Mouse (Mus musculus) liver, adult 2 months (tissue): ENCODE results near the gene Grn.

Experiments used
- CTCF ChIP-seq: fragments of 200-500 bp; IDR thresholded peaks from 2 replicates; pipeline ENCODE4 v1.5.1; 2011; ENCODE audit warnings: low read depth, low read length, control low read depth
- POLR2A ChIP-seq: fragments of 200-500 bp; IDR thresholded peaks from 2 replicates; pipeline ENCODE4 v1.6.1; 2011; ENCODE audit warnings: low read length, control low read depth; ENCODE audit not compliant: insufficient read depth; ENCODE audit errors: extremely low read depth

DNA sequence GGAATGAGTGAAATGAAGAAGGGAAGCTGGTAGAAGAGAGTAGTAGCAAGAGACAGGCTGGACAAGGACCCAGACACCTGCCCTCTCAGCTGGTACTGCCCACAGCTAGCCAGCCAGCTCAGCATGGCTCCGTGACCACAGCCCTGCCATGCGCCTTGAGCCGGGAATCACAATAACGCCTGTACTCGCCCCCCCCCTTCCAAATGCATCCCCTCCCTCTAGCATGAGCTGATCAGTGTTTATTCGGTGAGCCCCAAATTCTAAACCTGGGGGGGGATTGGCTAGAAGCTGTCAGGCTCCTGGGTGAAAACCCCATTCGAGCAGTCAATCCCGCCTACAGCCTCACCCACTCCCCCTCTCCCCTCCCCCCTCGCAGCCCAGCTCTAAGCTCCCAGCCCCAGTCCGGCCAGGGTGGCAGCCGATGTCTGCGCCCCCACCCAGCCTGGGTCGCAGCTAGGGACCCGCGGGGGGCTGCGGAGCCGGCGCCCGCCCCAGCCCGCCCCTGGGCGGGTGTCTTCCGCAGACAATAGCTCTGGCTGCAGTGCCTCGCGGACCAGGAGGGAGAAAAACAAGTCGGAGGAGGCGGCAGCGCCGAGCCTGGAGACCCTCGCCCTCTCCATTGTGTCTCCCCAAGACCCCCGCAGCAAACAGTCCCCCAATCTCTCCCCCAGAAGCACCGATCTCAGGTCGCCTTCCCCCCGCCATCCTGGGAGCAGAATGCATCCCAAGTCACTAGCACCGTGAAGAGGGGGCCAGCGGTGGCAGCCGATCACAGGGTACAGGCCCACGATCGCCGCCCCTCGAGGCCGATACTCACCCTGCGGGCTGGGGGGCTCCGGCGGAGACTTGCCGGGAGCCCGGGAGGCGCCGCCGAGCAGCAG lies 16.7 kb downstream of the Grn start:
- no peak for TF ChIP-seq CTCF
- no peak for TF ChIP-seq POLR2A
